Comparison of ENCODE assay signal across 27 mouse cellular contexts in genomic region chr13:54602639-54603111, GRCm38 (mm10). TPM values are rescaled to one million over a fixed set of nuclear protein-coding genes. Genes with fewer than 3 reads are reported as not detected.
A peak's percentile ranks its signal among the peaks of the same experiment; 100 is the strongest.
DNase-seq lines count a peak whose midpoint lies in the region; ATAC-seq and TF ChIP-seq lines count a peak whose summit lies in the region.
"Had no signal": no experiment of that assay in that cellular context is flagged by ENCODE, and none has a peak within 500 bp of the region (broad histone marks: within the 10 kb centered on the region; RNA-seq: fewer than 3 reads in every experiment).

No protein-coding gene starts in this region.

- H3K36me3 ChIP-seq in heart, embryonic 10.5 days: peaks cover 24% of the 10 kb centered on the region
- peaks cover 4% of the 10 kb centered on the region; the same call in 1 of the 2 replicates for H3K36me3 ChIP-seq in heart, embryonic 11.5 days (ENCODE audit: control insufficient read depth, insufficient read depth, low read length)
- H3K36me3 ChIP-seq in intestine, postnatal 0 days (ENCODE audit: control insufficient read depth, insufficient read depth): peaks cover 24% of the 10 kb centered on the region
- H3K36me3 ChIP-seq in small intestine, adult 2 months (ENCODE audit: control insufficient read depth, insufficient read depth, low read length): peaks cover 9% of the 10 kb centered on the region

- no peak overlapping the region for H3K4me2 ChIP-seq in heart, embryonic 11.5 days
- H3K4me2 ChIP-seq in intestine, postnatal 0 days (replicated peaks; ENCODE audit: low read depth): peak overlapping the region; percentile 17; the same call in 1 of the 2 replicates
- H3K4me2 ChIP-seq: embryonic facial prominence, embryonic 15.5 days; forebrain, embryonic 13.5 days; hindbrain, embryonic 13.5 days; liver, embryonic 13.5 days had no signal

- 0 out of 2 replicates have a peak overlapping the region, but pooled peaks have one; percentile 1 for H3K27ac ChIP-seq in heart, embryonic 10.5 days
- H3K27ac ChIP-seq in heart, embryonic 11.5 days (ENCODE audit: low read depth, low read length): no peak overlapping the region
- peak overlapping the region; percentile 86 for H3K27ac ChIP-seq in intestine, postnatal 0 days (ENCODE audit: low read depth, low read length)
- peak overlapping the region; percentile 96 for H3K27ac ChIP-seq in small intestine, adult 2 months (ENCODE audit: insufficient read depth, low read depth, low read length)
- H3K27ac ChIP-seq in layer of hippocampus, adult 2 months: no peak overlapping the region
- H3K27ac ChIP-seq: embryonic facial prominence, embryonic 10.5 days; embryonic facial prominence, embryonic 15.5 days; forebrain, embryonic 13.5 days; hindbrain, embryonic 13.5 days; liver, embryonic 13.5 days; midbrain, embryonic 10.5 days; stomach, postnatal 0 days had no signal

- no peaks in the 10 kb centered on the region for H3K27me3 ChIP-seq in heart, embryonic 10.5 days (ENCODE audit: insufficient read depth, poor library complexity, severe bottlenecking)
- H3K27me3 ChIP-seq in heart, embryonic 11.5 days (ENCODE audit: control insufficient read depth, insufficient read depth, low read length): no peaks in the 10 kb centered on the region
- H3K27me3 ChIP-seq in intestine, postnatal 0 days (replicated peaks; ENCODE audit: control insufficient read depth, insufficient read depth, low read length): no peaks in the 10 kb centered on the region
- H3K27me3 ChIP-seq in small intestine, adult 2 months (ENCODE audit: control insufficient read depth, insufficient read depth, low read length): no peaks in the 10 kb centered on the region
- H3K27me3 ChIP-seq: embryonic facial prominence, embryonic 15.5 days; hindbrain, embryonic 13.5 days; liver, embryonic 13.5 days had no signal

- H3K9me3 ChIP-seq in heart, embryonic 10.5 days: no peaks in the 10 kb centered on the region
- no peaks in the 10 kb centered on the region for H3K9me3 ChIP-seq in heart, embryonic 11.5 days (replicated peaks; ENCODE audit: control insufficient read depth, low read length)
- H3K9me3 ChIP-seq in intestine, postnatal 0 days (ENCODE audit: control insufficient read depth): no peaks in the 10 kb centered on the region
- H3K9me3 ChIP-seq: embryonic facial prominence, embryonic 10.5 days; embryonic facial prominence, embryonic 15.5 days; forebrain, embryonic 13.5 days; G1E; hindbrain, embryonic 13.5 days; liver, embryonic 13.5 days had no signal

- H3K4me3 ChIP-seq in heart, embryonic 10.5 days: no peak overlapping the region
- H3K4me3 ChIP-seq in heart, embryonic 11.5 days (ENCODE audit: low read depth, low read length): no peak overlapping the region
- H3K4me3 ChIP-seq in intestine, postnatal 0 days (ENCODE audit: low read depth, low read length): no peak overlapping the region
- H3K4me3 ChIP-seq in small intestine, adult 2 months (ENCODE audit: low read depth, low read length): no peak overlapping the region
- no peak overlapping the region for H3K4me3 ChIP-seq in layer of hippocampus, adult 2 months
- H3K4me3 ChIP-seq: embryonic facial prominence, embryonic 10.5 days; embryonic facial prominence, embryonic 15.5 days; forebrain, embryonic 13.5 days; hindbrain, embryonic 13.5 days; liver, embryonic 13.5 days; midbrain, embryonic 10.5 days had no signal

- no peak for DNase-seq in heart, embryonic 10.5 days (ENCODE audit: low spot score)
- peak; percentile 92 for DNase-seq in ZHBTc4 (ENCODE audit: low read depth, low spot score)
- DNase-seq in adrenal gland, adult 2 months: no peak
- no peak for DNase-seq in layer of hippocampus, adult 2 months (ENCODE audit: low spot score in 2 of 2)
- DNase-seq in left cerebral cortex, adult 11 months (ENCODE audit: low spot score): no peak
- DNase-seq: adrenal gland, adult 8-10 months; cerebellum, adult 2 months; heart, postnatal 36 days; kidney, adult 2 months; kidney, postnatal 36 days; liver, embryonic 13.5 days; lung, adult 18-20 months; lung, postnatal 10 days; right cerebral cortex, adult 18-20 months; thymus, adult 18-20 months; thymus, postnatal 25 days had no signal

- no peak overlapping the region for H3K9ac ChIP-seq in heart, embryonic 11.5 days (ENCODE audit: low read depth, low read length)
- H3K9ac ChIP-seq in intestine, postnatal 0 days (ENCODE audit: low read depth, low read length): no peak overlapping the region; the same call in 1 of the 2 replicates
- H3K9ac ChIP-seq: embryonic facial prominence, embryonic 15.5 days; forebrain, embryonic 13.5 days; hindbrain, embryonic 13.5 days; liver, embryonic 13.5 days had no signal

- no peak for TF ChIP-seq CTCF in intestine, postnatal 0 days (IDR thresholded peaks at IDR 0.05; ENCODE audit: low read depth)
- no peak for TF ChIP-seq CTCF in small intestine, adult 2 months (IDR thresholded peaks at IDR 0.05; ENCODE audit: extremely low read depth, insufficient read length, insufficient replicate concordance, low read depth, low read length)
- TF ChIP-seq CTCF in layer of hippocampus, adult 2 months (conservative IDR thresholded peaks at IDR 0.05): no peak

- TF ChIP-seq POLR2A in small intestine, adult 2 months (IDR thresholded peaks at IDR 0.05; ENCODE audit: low read depth, low read length): no peak

- WGBS in heart, embryonic 10.5 days: 62% methylated on average over 3 of the region's 3 CpGs
- WGBS in heart, embryonic 11.5 days (ENCODE audit: insufficient replicate concordance): 64% methylated on average over 3 of the region's 3 CpGs
- 20% methylated on average over 3 of the region's 3 CpGs for WGBS in intestine, postnatal 0 days
- 17% methylated on average over 3 of the region's 3 CpGs for WGBS in small intestine, adult 2 months

- ATAC-seq in heart, embryonic 11.5 days (replicated peaks; ENCODE audit: insufficient number of reproducible peaks, low FRiP score, low TSS enrichment): no peak
- ATAC-seq in intestine, postnatal 0 days: peak; percentile 82
- ATAC-seq: forebrain, embryonic 13.5 days; midbrain, embryonic 16.5 days had no signal

- H3K4me1 ChIP-seq in heart, embryonic 10.5 days: peaks cover 14% of the 10 kb centered on the region; the same call in 1 of the 2 replicates
- peaks cover 5% of the 10 kb centered on the region for H3K4me1 ChIP-seq in heart, embryonic 11.5 days (ENCODE audit: control insufficient read depth, insufficient read depth, low read length)
- peaks cover 15% of the 10 kb centered on the region; the same call in 1 of the 2 replicates for H3K4me1 ChIP-seq in intestine, postnatal 0 days (replicated peaks; ENCODE audit: control insufficient read depth, insufficient read depth, low read length)
- H3K4me1 ChIP-seq in small intestine, adult 2 months (ENCODE audit: control insufficient read depth, insufficient read depth, insufficient read length, low read length): peaks cover 33% of the 10 kb centered on the region
- H3K4me1 ChIP-seq: embryonic facial prominence, embryonic 15.5 days; hindbrain, embryonic 13.5 days had no signal

RNA-seq across cellular contexts. Expression of gene Cltb, which starts 8.5 kb away (rescaled TPM):
- 32.1 and 36.5 TPM in 2 replicates for polyA plus RNA-seq in heart, embryonic 10.5 days (2016; fragmentation: Nextera tagmentation; extraction: Ambion mirVana)
- 38.6 and 39.5 TPM in 2 replicates for polyA plus RNA-seq in heart, embryonic 11.5 days (2014; fragmentation: Nextera tagmentation; extraction: Ambion mirVana)
- polyA plus RNA-seq in intestine, postnatal 0 days (2015; fragmentation: Nextera tagmentation; extraction: Ambion mirVana): 154 and 158 TPM in 2 replicates
- polyA plus RNA-seq in small intestine, adult 2 months (2012; rRNA removed): 34.7 and 84.6 TPM in 2 replicates
- 100 to 1,000 TPM in 1 of 2 experiments, 10 to 100 TPM in 1; 73.6 to 190 TPM for total RNA-seq in adrenal gland, adult 2 months (2021)
- 60.3 and 70.6 TPM in 2 replicates for polyA plus RNA-seq in adrenal gland, adult 2 months (2012; rRNA removed)
- total RNA-seq in layer of hippocampus, adult 2 months (2021): 100 to 1,000 TPM; 252 to 268 TPM

RNA-seq across cellular contexts. Expression of gene Higd2a, which starts 12.7 kb away (rescaled TPM):
- 179 and 208 TPM in 2 replicates for polyA plus RNA-seq in heart, embryonic 10.5 days (2016; fragmentation: Nextera tagmentation; extraction: Ambion mirVana)
- polyA plus RNA-seq in heart, embryonic 11.5 days (2014; fragmentation: Nextera tagmentation; extraction: Ambion mirVana): 225 and 241 TPM in 2 replicates
- 289 and 298 TPM in 2 replicates for polyA plus RNA-seq in intestine, postnatal 0 days (2015; fragmentation: Nextera tagmentation; extraction: Ambion mirVana)
- 93.9 and 163 TPM in 2 replicates for polyA plus RNA-seq in small intestine, adult 2 months (2012; rRNA removed)
- total RNA-seq in adrenal gland, adult 2 months (2021): 100 to 1,000 TPM; 275 to 281 TPM
- polyA plus RNA-seq in adrenal gland, adult 2 months (2012; rRNA removed): 169 TPM in 2 replicates
- total RNA-seq in layer of hippocampus, adult 2 months (2021): 100 to 1,000 TPM; 163 to 167 TPM

RNA-seq across cellular contexts. Expression of gene Nop16, which starts 12.8 kb away (rescaled TPM):
- polyA plus RNA-seq in heart, embryonic 10.5 days (2016; fragmentation: Nextera tagmentation; extraction: Ambion mirVana): 79.6 and 112 TPM in 2 replicates
- polyA plus RNA-seq in heart, embryonic 11.5 days (2014; fragmentation: Nextera tagmentation; extraction: Ambion mirVana): 61.8 and 65.6 TPM in 2 replicates
- 25.3 and 25.7 TPM in 2 replicates for polyA plus RNA-seq in intestine, postnatal 0 days (2015; fragmentation: Nextera tagmentation; extraction: Ambion mirVana)
- 2.3 and 2.4 TPM in 2 replicates for polyA plus RNA-seq in small intestine, adult 2 months (2012; rRNA removed)
- 10 to 100 TPM; 57.9 to 59.3 TPM for total RNA-seq in adrenal gland, adult 2 months (2021)
- polyA plus RNA-seq in adrenal gland, adult 2 months (2012; rRNA removed): 3.2 and 3.3 TPM in 2 replicates
- total RNA-seq in layer of hippocampus, adult 2 months (2021): 10 to 100 TPM; 24.8 to 28.1 TPM

RNA-seq across cellular contexts. Expression of gene Faf2, which starts 18.9 kb away (rescaled TPM):
- 58.7 and 68.8 TPM in 2 replicates for polyA plus RNA-seq in heart, embryonic 10.5 days (2016; fragmentation: Nextera tagmentation; extraction: Ambion mirVana)
- 61.1 and 73.8 TPM in 2 replicates for polyA plus RNA-seq in heart, embryonic 11.5 days (2014; fragmentation: Nextera tagmentation; extraction: Ambion mirVana)
- polyA plus RNA-seq in intestine, postnatal 0 days (2015; fragmentation: Nextera tagmentation; extraction: Ambion mirVana): 43.9 and 45.9 TPM in 2 replicates
- 11.1 and 14.5 TPM in 2 replicates for polyA plus RNA-seq in small intestine, adult 2 months (2012; rRNA removed)
- 10 to 100 TPM; 79.4 to 82.3 TPM for total RNA-seq in adrenal gland, adult 2 months (2021)
- polyA plus RNA-seq in adrenal gland, adult 2 months (2012; rRNA removed): 15.7 and 21.0 TPM in 2 replicates
- 10 to 100 TPM; 54.2 to 59.8 TPM for total RNA-seq in layer of hippocampus, adult 2 months (2021)

RNA-seq across cellular contexts. Expression of gene Arl10, which starts 27.9 kb away (rescaled TPM):
- polyA plus RNA-seq in heart, embryonic 10.5 days (2016; fragmentation: Nextera tagmentation; extraction: Ambion mirVana): 22.8 and 30.1 TPM in 2 replicates
- 17.6 and 18.4 TPM in 2 replicates for polyA plus RNA-seq in heart, embryonic 11.5 days (2014; fragmentation: Nextera tagmentation; extraction: Ambion mirVana)
- 9.3 and 11.3 TPM in 2 replicates for polyA plus RNA-seq in intestine, postnatal 0 days (2015; fragmentation: Nextera tagmentation; extraction: Ambion mirVana)
- 6.6 and 11.4 TPM in 2 replicates for polyA plus RNA-seq in small intestine, adult 2 months (2012; rRNA removed)
- 10 to 100 TPM; 35.4 to 61.7 TPM for total RNA-seq in adrenal gland, adult 2 months (2021)
- 62.5 and 69.5 TPM in 2 replicates for polyA plus RNA-seq in adrenal gland, adult 2 months (2012; rRNA removed)
- total RNA-seq in layer of hippocampus, adult 2 months (2021): 10 to 100 TPM; 30.5 to 34.0 TPM

Comparison
In these comparisons a context has a peak if more than half of its experiments do, and no peak if none do; other contexts are left out.
1. H3K27ac ChIP-seq: peak in heart, embryonic 10.5 days (single experiment), intestine, postnatal 0 days (single experiment) and small intestine, adult 2 months (single experiment); none in heart, embryonic 11.5 days (single experiment) and layer of hippocampus, adult 2 months (single experiment).